Comparison of ENCODE assay signal across 8 mouse cellular contexts in the genomic region with DNA sequence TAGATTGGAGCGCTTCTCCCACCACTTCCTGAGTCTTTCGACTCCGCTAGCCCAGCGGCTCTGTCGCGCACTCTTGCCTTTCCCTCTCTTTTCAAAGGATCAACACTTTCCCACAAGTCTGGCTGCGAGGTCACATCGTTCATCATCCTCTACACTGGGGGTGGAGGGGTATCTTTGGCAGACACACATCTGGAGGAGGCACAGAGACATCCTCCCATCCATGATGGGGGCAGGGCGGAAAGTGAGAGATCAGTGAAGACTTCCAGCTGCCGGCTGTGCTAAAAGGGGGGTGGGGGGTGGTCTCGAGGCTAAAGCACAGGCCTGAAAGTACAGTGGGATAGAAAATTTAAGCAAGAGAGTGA. TPM values are rescaled to one million over a fixed set of nuclear protein-coding genes. Genes with fewer than 3 reads are reported as not detected.
A peak's percentile ranks its signal among the peaks of the same experiment; 100 is the strongest.
DNase-seq lines count a peak whose midpoint lies in the region; ATAC-seq lines count a peak whose summit lies in the region.

No protein-coding gene starts in this region.

- peak; percentile 27; the same call in 1 of the 2 replicates for ATAC-seq in heart, embryonic 11.5 days (replicated peaks; ENCODE audit: insufficient number of reproducible peaks, low FRiP score, low TSS enrichment)
- ATAC-seq in activated CD4-positive, CD25-positive, alpha-beta regulatory T cell, adult 4 months: peak; percentile 12
- ATAC-seq in forebrain, embryonic 14.5 days: no peak; the same call in 1 of the 2 replicates

- DNase-seq in heart, adult 11 months: no peak
- no peak for DNase-seq in forebrain, embryonic 14.5 days (ENCODE audit: low spot score)
- peak; percentile 73 to 83 for DNase-seq in kidney, postnatal 4 days
- no peak for DNase-seq in midbrain, embryonic 10.5 days (ENCODE audit: low spot score)
- peak; percentile 76 for DNase-seq in thymus, postnatal 4 days
- no peak for DNase-seq in Muller cell, postnatal 12 days (ENCODE audit: inconsistent ontology term)

- peaks cover 29% of the 10 kb centered on the region for H3K4me1 ChIP-seq in heart, embryonic 11.5 days (ENCODE audit: control insufficient read depth, insufficient read depth, low read length)
- H3K4me1 ChIP-seq in forebrain, embryonic 14.5 days (ENCODE audit: control insufficient read depth, insufficient read depth, low read length): peaks cover 22% of the 10 kb centered on the region
- H3K4me1 ChIP-seq in midbrain, embryonic 10.5 days: peaks cover 48% of the 10 kb centered on the region

- 0% methylated on average over 11 of the region's 11 CpGs for WGBS in heart, embryonic 11.5 days (ENCODE audit: insufficient replicate concordance)
- 0% methylated on average over 11 of the region's 11 CpGs for WGBS in forebrain, embryonic 14.5 days
- under 1% methylated on average over 11 of the region's 11 CpGs for WGBS in midbrain, embryonic 10.5 days

- peak overlapping the region; percentile 82 for H3K4me2 ChIP-seq in heart, embryonic 11.5 days
- peak overlapping the region; percentile 95 for H3K4me2 ChIP-seq in forebrain, embryonic 14.5 days (ENCODE audit: low read length)

- H3K27ac ChIP-seq in heart, embryonic 11.5 days (ENCODE audit: low read depth, low read length): peak overlapping the region; percentile 98
- peak overlapping the region; percentile 80 for H3K27ac ChIP-seq in forebrain, embryonic 14.5 days (ENCODE audit: low read depth, low read length)
- peak overlapping the region; percentile 98 for H3K27ac ChIP-seq in midbrain, embryonic 10.5 days (replicated peaks)

- peak overlapping the region; percentile 78 for H3K9ac ChIP-seq in heart, embryonic 11.5 days (ENCODE audit: low read depth, low read length)
- H3K9ac ChIP-seq in forebrain, embryonic 14.5 days (ENCODE audit: low read length): peak overlapping the region; percentile 59

- no peaks in the 10 kb centered on the region for H3K9me3 ChIP-seq in heart, embryonic 11.5 days (replicated peaks; ENCODE audit: control insufficient read depth, low read length)
- no peaks in the 10 kb centered on the region for H3K9me3 ChIP-seq in forebrain, embryonic 14.5 days (replicated peaks; ENCODE audit: control insufficient read depth, low read length)
- no peaks in the 10 kb centered on the region for H3K9me3 ChIP-seq in midbrain, embryonic 10.5 days (replicated peaks)

- H3K27me3 ChIP-seq in heart, embryonic 11.5 days (ENCODE audit: control insufficient read depth, insufficient read depth, low read length): no peaks in the 10 kb centered on the region
- no peaks in the 10 kb centered on the region for H3K27me3 ChIP-seq in forebrain, embryonic 14.5 days (replicated peaks; ENCODE audit: control insufficient read depth, insufficient read depth, low read length)
- peaks cover 13% of the 10 kb centered on the region; the same call in 1 of the 2 replicates for H3K27me3 ChIP-seq in midbrain, embryonic 10.5 days (ENCODE audit: low read depth, poor library complexity, severe bottlenecking)

- H3K36me3 ChIP-seq in heart, embryonic 11.5 days (ENCODE audit: control insufficient read depth, insufficient read depth, low read length): peaks cover 7% of the 10 kb centered on the region; the same call in 1 of the 2 replicates
- H3K36me3 ChIP-seq in forebrain, embryonic 14.5 days (ENCODE audit: control insufficient read depth, insufficient read depth, low read length): peaks cover 7% of the 10 kb centered on the region
- H3K36me3 ChIP-seq in midbrain, embryonic 10.5 days: peaks cover 8% of the 10 kb centered on the region

- peak overlapping the region; percentile 92 for H3K4me3 ChIP-seq in heart, embryonic 11.5 days (ENCODE audit: low read depth, low read length)
- H3K4me3 ChIP-seq in forebrain, embryonic 14.5 days (ENCODE audit: low read depth, low read length): peak overlapping the region; percentile 97
- H3K4me3 ChIP-seq in midbrain, embryonic 10.5 days: peak overlapping the region; percentile 99

RNA-seq across cellular contexts. Expression of a gene that starts 0.6 kb away (rescaled TPM):
- 14.6 and 15.0 TPM in 2 replicates for polyA plus RNA-seq in heart, embryonic 11.5 days (2014; fragmentation: Nextera tagmentation; extraction: Ambion mirVana)
- 10 to 100 TPM in 1 of 2 experiments, 1 to 10 TPM in 1; 6.3 to 10.9 TPM for polyA plus RNA-seq in activated CD4-positive, CD25-positive, alpha-beta regulatory T cell, adult 4 months (2017; shearing (Covaris generic))
- 4.6 and 4.7 TPM in 2 replicates for polyA plus RNA-seq in forebrain, embryonic 14.5 days (2014; fragmentation: Nextera tagmentation; extraction: Ambion mirVana)
- 5.0 and 6.5 TPM in 2 replicates for polyA plus RNA-seq in midbrain, embryonic 10.5 days (2016; fragmentation: Nextera tagmentation; extraction: Ambion mirVana)

RNA-seq across cellular contexts. Expression of a gene that starts 10.4 kb away (rescaled TPM):
- polyA plus RNA-seq in heart, embryonic 11.5 days (2014; fragmentation: Nextera tagmentation; extraction: Ambion mirVana): 2.5 and 4.4 TPM in 2 replicates
- polyA plus RNA-seq in activated CD4-positive, CD25-positive, alpha-beta regulatory T cell, adult 4 months (2017; shearing (Covaris generic)): 1 to 10 TPM; 2.7 to 3.5 TPM
- polyA plus RNA-seq in forebrain, embryonic 14.5 days (2014; fragmentation: Nextera tagmentation; extraction: Ambion mirVana): 7.6 and 10.8 TPM in 2 replicates
- polyA plus RNA-seq in midbrain, embryonic 10.5 days (2016; fragmentation: Nextera tagmentation; extraction: Ambion mirVana): 4.4 and 6.3 TPM in 2 replicates

Comparison
In these comparisons a context has a peak if more than half of its experiments do, and no peak if none do; other contexts are left out.
1. DNase-seq: peak in kidney, postnatal 4 days (2 of 2) and thymus, postnatal 4 days (single experiment); none in heart, adult 11 months (single experiment), forebrain, embryonic 14.5 days (single experiment), midbrain, embryonic 10.5 days (single experiment) and Muller cell, postnatal 12 days (single experiment).
2. Peak in every context shown above with its lines, with median percentiles within 50 percentile points of each other: H3K27ac ChIP-seq and H3K4me3 ChIP-seq.